Mouse (Mus musculus): ENCODE results near the gene Rad51d.

DNA sequence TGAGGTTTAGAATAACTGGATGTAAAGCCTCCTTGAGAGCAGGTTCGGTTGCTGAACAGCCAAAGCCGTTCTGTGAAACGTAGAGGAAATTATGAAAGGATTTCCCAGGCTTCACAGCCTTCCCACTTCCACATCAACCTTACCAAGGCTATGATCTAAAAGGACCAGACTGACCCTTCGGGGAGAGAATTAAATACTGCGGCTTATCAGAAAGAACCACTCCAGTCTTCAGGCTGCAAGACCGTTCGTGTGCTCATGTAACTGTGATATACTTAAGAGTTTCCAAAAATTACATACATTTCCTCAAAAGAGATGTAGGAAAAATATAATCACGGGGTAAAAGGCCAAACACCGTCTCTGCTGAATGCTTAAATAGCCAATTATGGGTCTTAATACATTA, 27.8 kb downstream of the Rad51d start:
- no peak for TF ChIP-seq CTCF (IDR thresholded peaks at IDR 0.05; ENCODE audit: control insufficient read depth, insufficient read depth, insufficient replicate concordance, low read depth, low read length)
- no peak for TF ChIP-seq POLR2A (IDR thresholded peaks at IDR 0.05; ENCODE audit: control insufficient read depth, low read depth, low read length)

Data from testis, adult 2 months (tissue).